Mouse (Mus musculus) embryonic facial prominence, embryonic 10.5 days (tissue): ENCODE data around the gene Ccdc51. TPM values are rescaled to one million over a fixed set of nuclear protein-coding genes. Genes with fewer than 3 reads are reported as not detected.
A peak's percentile ranks its signal among the peaks of the same experiment; 100 is the strongest.

ENCODE experiments used
- DNase-seq: peaks from one replicate; pipeline ENCODE4 v3.0.0-alpha.2; 2017; ENCODE audit warnings: low spot score
- H3K27ac ChIP-seq: fragments of 300-500 bp; sonication (generic); replicated peaks from 2 replicates; pipeline ENCODE4 v1.5.1; 2016; ENCODE audit warnings: mild to moderate bottlenecking
- H3K27me3 ChIP-seq: fragments of 300-500 bp; sonication (generic); replicated peaks from 2 replicates; pipeline ENCODE4 v1.6.1; 2016; ENCODE audit warnings: low read depth, mild to moderate bottlenecking; ENCODE audit not compliant: poor library complexity, severe bottlenecking
- H3K36me3 ChIP-seq: fragments of 300-500 bp; sonication (generic); replicated peaks from 2 replicates; pipeline ENCODE4 v1.6.1; 2016; ENCODE audit warnings: mild to moderate bottlenecking, moderate library complexity
- H3K4me1 ChIP-seq: fragments of 300-500 bp; sonication (generic); 2 replicates; pipeline ENCODE4 v1.6.1; 2016
- H3K4me3 ChIP-seq: fragments of 300-500 bp; sonication (generic); 2 replicates; pipeline ENCODE4 v1.5.1; 2016; ENCODE audit warnings: mild to moderate bottlenecking, moderate library complexity
- H3K9me3 ChIP-seq: fragments of 300-500 bp; sonication (generic); 2 replicates; pipeline ENCODE4 v1.6.1; 2016; ENCODE audit warnings: mild to moderate bottlenecking
- WGBS: fragments of 180-500 bp; shearing (Covaris S2); methylation state at CpG from one replicate; pipeline ENCODE4 v1.1.7; 2016; 5-methylcytosine and 5-hydroxymethylcytosine counted together
- polyA plus RNA-seq: library from polyadenylated mRNA; unstranded; fragments of >200 nt; fragmentation: Nextera tagmentation; extraction: Ambion mirVana; gene quantifications from 2 replicates; pipeline ENCODE4 v1.2.1, GENCODE M21; 2016

The Ccdc51 gene
- polyA plus RNA-seq, 1 experiment from 2014 or later = 13.3 TPM

GRCm38 (mm10) chr9:109051651-109052489 lies 30.4 kb upstream of the Ccdc51 start:
- Histone ChIP-seq H3K9me3 (no peaks in the 10 kb centered on the region), H3K4me1 (peaks cover 26% of the 10 kb centered on the region), H3K4me3 (no peak overlapping the region), H3K27me3 (no peaks in the 10 kb centered on the region), H3K36me3 (peaks cover 34% of the 10 kb centered on the region), H3K27ac (no peak overlapping the region)
- WGBS = 89% methylated on average over 10 of the region's 10 CpGs
- no peak for DNase-seq

GRCm38 (mm10) chr9:109052490-109053260 lies 29.6 kb upstream of the Ccdc51 start:
- no peak overlapping the region for H3K4me3 ChIP-seq
- H3K9me3 ChIP-seq = no peaks in the 10 kb centered on the region
- WGBS = 90% methylated on average over 9 of the region's 9 CpGs
- H3K4me1 ChIP-seq = peaks cover 26% of the 10 kb centered on the region
- no peak overlapping the region for H3K27ac ChIP-seq
- DNase-seq = no peak
- H3K36me3 ChIP-seq = peaks cover 42% of the 10 kb centered on the region
- no peaks in the 10 kb centered on the region for H3K27me3 ChIP-seq

- peaks cover 27% of the 10 kb centered on the region for H3K4me1 ChIP-seq
- H3K9me3 ChIP-seq = no peaks in the 10 kb centered on the region
- H3K36me3 ChIP-seq = peaks cover 44% of the 10 kb centered on the region
- H3K27ac ChIP-seq = 0 out of 2 replicates have a peak overlapping the region, but pooled peaks have one; percentile 42
- H3K27me3 ChIP-seq = no peaks in the 10 kb centered on the region
- DNase-seq = no peak
- WGBS = 80% methylated on average over 3 of the region's 3 CpGs
- no peak overlapping the region for H3K4me3 ChIP-seq
Measured at GRCm38 (mm10) chr9:109053366-109053765, 28.9 kb upstream of the Ccdc51 start.

GRCm38 (mm10) chr9:109053851-109054250 lies 28.4 kb upstream of the Ccdc51 start:
- Histone ChIP-seq H3K4me1 (peaks cover 32% of the 10 kb centered on the region), H3K4me3 (no peak overlapping the region), H3K27ac (peak overlapping the region; percentile 74; the same call in 1 of the 2 replicates), H3K9me3 (no peaks in the 10 kb centered on the region), H3K27me3 (no peaks in the 10 kb centered on the region), H3K36me3 (peaks cover 44% of the 10 kb centered on the region)
- WGBS = 77% methylated on average over 6 of the region's 6 CpGs
- no peak for DNase-seq

GRCm38 (mm10) chr9:109054712-109055111 lies 27.6 kb upstream of the Ccdc51 start:
- Histone ChIP-seq H3K27ac (peak overlapping the region; percentile 74), H3K36me3 (peaks cover 45% of the 10 kb centered on the region), H3K9me3 (no peaks in the 10 kb centered on the region), H3K4me3 (peak overlapping the region; percentile 42), H3K27me3 (no peaks in the 10 kb centered on the region), H3K4me1 (peaks cover 39% of the 10 kb centered on the region)
- 7% methylated on average over 7 of the region's 7 CpGs for WGBS
- peak; percentile 66 for DNase-seq

GRCm38 (mm10) chr9:109055271-109056030 lies 26.8 kb upstream of the Ccdc51 start:
- 90% methylated on average over 12 of the region's 12 CpGs for whole genome bisulfite sequencing
- Histone ChIP-seq H3K4me1 (peaks cover 37% of the 10 kb centered on the region), H3K4me3 (peak overlapping the region; percentile 42), H3K36me3 (peaks cover 49% of the 10 kb centered on the region), H3K27me3 (no peaks in the 10 kb centered on the region), H3K27ac (peak overlapping the region; percentile 74), H3K9me3 (no peaks in the 10 kb centered on the region)
- DNase-seq = no peak

- 93% methylated on average over 17 of the region's 17 CpGs for WGBS
- H3K4me3 ChIP-seq = no peak overlapping the region
- peaks cover 37% of the 10 kb centered on the region for H3K4me1 ChIP-seq
- H3K36me3 ChIP-seq = peaks cover 56% of the 10 kb centered on the region
- DNase-seq = no peak
- no peaks in the 10 kb centered on the region for H3K9me3 ChIP-seq
- no peak overlapping the region for H3K27ac ChIP-seq
- H3K27me3 ChIP-seq = no peaks in the 10 kb centered on the region
Measured at GRCm38 (mm10) chr9:109056081-109056690, 26.1 kb upstream of the Ccdc51 start.

- Histone ChIP-seq H3K36me3 (peaks cover 55% of the 10 kb centered on the region), H3K4me1 (peaks cover 37% of the 10 kb centered on the region), H3K27ac (no peak overlapping the region), H3K27me3 (no peaks in the 10 kb centered on the region), H3K4me3 (no peak overlapping the region), H3K9me3 (no peaks in the 10 kb centered on the region)
- 84% methylated on average over 4 of the region's 4 CpGs for WGBS
- DNase-seq = no peak
Measured at GRCm38 (mm10) chr9:109056916-109057315, 25.4 kb upstream of the Ccdc51 start.

- Histone ChIP-seq H3K27me3 (no peaks in the 10 kb centered on the region), H3K36me3 (peaks cover 60% of the 10 kb centered on the region), H3K27ac (no peak overlapping the region), H3K4me1 (peaks cover 37% of the 10 kb centered on the region), H3K9me3 (no peaks in the 10 kb centered on the region), H3K4me3 (no peak overlapping the region)
- no peak for DNase-seq
- WGBS = 95% methylated on average over 5 of the region's 5 CpGs
Measured at GRCm38 (mm10) chr9:109057543-109057942, 24.8 kb upstream of the Ccdc51 start.

- H3K9me3 ChIP-seq = no peaks in the 10 kb centered on the region
- no peaks in the 10 kb centered on the region for H3K27me3 ChIP-seq
Measured at GRCm38 (mm10) chr9:109058006-109058765, 24.1 kb upstream of the Ccdc51 start.

GRCm38 (mm10) chr9:109059136-109059903 lies 23.0 kb upstream of the Ccdc51 start, which contains the start of gene Trex1:
Trex1 (minus strand) TSS chr9:109059734.
- Histone ChIP-seq H3K4me1 (peaks cover 30% of the 10 kb centered on the region), H3K4me3 (peak within 1 kb of the TSS; percentile 48), H3K27ac (peak within 1 kb of the TSS; percentile 86), H3K36me3 (peaks cover 78% of the 10 kb centered on the region), H3K9me3 (no peaks in the 10 kb centered on the region), H3K27me3 (no peaks in the 10 kb centered on the region)
- peak; percentile 87 for DNase-seq
- 27% methylated on average over 15 of the region's 15 CpGs for WGBS

More at GRCm38 (mm10) chr9:109058006-109058765, 24.1 kb upstream of the Ccdc51 start:
- Histone ChIP-seq H3K27ac (0 out of 2 replicates have a peak overlapping the region, but pooled peaks have one; percentile 86), H3K36me3 (peaks cover 67% of the 10 kb centered on the region), H3K4me3 (no peak overlapping the region), H3K4me1 (peaks cover 37% of the 10 kb centered on the region)
- WGBS = 94% methylated on average over 19 of the region's 19 CpGs
- DNase-seq = no peak
